Mouse (Mus musculus) Patski (cell line): ENCODE data around the gene Prickle3. TPM values are rescaled to one million over a fixed set of nuclear protein-coding genes. Genes with fewer than 3 reads are reported as not detected.

ENCODE experiments used
- ATAC-seq: fragments of 100-300 bp; one replicate; pipeline ENCODE4 v1.8.0; 2021
- CTCF ChIA-PET: fragments of 350-600 bp; sonication (Branson Sonifier 250); formaldehyde crosslinking; loops from one replicate; lab custom pipeline; 2022; ENCODE audit warnings: inconsistent platforms; lab: Charles Lee
- POLR2A ChIA-PET: fragments of 350-600 bp; sonication (Branson Sonifier 250); formaldehyde crosslinking; loops from one replicate; lab custom pipeline; 2022; ENCODE audit warnings: antibody characterized with exemption, inconsistent platforms; lab: Charles Lee
- DNase-seq: peaks from one replicate; pipeline ENCODE4 v3.0.0-alpha.2; 2011; ENCODE audit warnings: low read depth, low spot score
- H3K27me3 ChIP-seq: fragments of 371-371 bp; one replicate; pipeline ENCODE4 v1.5.1; 2021
- CTCF ChIP-seq: fragments of 100-300 bp; IDR thresholded peaks from one replicate; pipeline ENCODE4 v1.5.1; 2021
- in situ Hi-C: fragments of 300-500 bp; cut with MboI; formaldehyde crosslinking; loops from 3 replicates; pipeline ENCODE4 v1.11.1; 2018; ENCODE audit warnings: low pct_unique_long_range_greater_than_20kb, mixed read lengths
- polyA plus RNA-seq: library from polyadenylated mRNA; unstranded; gene quantifications from one replicate; pipeline ENCODE4 v1.2.3, GENCODE M21; 2021

The Prickle3 gene
- polyA plus RNA-seq, 1 experiment from 2014 or later, result 0.05 TPM

DNA sequence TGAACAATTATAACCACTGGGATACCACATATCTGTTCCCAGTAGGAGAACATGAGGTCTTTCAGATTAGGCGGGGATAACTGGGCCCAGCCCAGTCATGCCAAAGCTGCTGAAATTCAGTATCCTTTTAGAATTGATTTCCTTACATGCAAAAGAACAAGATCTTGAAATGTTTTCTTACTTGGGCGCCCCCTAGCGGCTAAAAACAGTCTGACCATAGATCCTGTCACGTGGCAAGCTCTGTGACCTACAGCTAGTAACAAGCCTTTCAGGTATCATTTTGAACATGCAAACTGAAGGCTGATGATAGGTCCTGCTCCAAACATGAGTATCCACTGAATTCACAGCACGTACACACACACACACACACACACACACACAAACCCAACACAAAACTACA lies 11.7 kb upstream of the Prickle3 start:
- no peak for DNase-seq
- ATAC-seq, result no peak
- in situ Hi-C loops, result loop anchor here (5.0 to 25.0 kb wide), 4 partner anchors 173 to 1383 kb away; no protein-coding TSS in a partner anchor
- ChIA-PET CTCF (interaction anchor here (0.6 to 2.7 kb wide), 3 partner anchors 8 to 223 kb away, joined by 3 to 14 read pairs (median 5); no protein-coding TSS in a partner anchor), POLR2A (no interaction called here)
- H3K27me3 ChIP-seq, result peaks cover 9% of the 10 kb centered on the region
- TF ChIP-seq CTCF, result no peak

DNA sequence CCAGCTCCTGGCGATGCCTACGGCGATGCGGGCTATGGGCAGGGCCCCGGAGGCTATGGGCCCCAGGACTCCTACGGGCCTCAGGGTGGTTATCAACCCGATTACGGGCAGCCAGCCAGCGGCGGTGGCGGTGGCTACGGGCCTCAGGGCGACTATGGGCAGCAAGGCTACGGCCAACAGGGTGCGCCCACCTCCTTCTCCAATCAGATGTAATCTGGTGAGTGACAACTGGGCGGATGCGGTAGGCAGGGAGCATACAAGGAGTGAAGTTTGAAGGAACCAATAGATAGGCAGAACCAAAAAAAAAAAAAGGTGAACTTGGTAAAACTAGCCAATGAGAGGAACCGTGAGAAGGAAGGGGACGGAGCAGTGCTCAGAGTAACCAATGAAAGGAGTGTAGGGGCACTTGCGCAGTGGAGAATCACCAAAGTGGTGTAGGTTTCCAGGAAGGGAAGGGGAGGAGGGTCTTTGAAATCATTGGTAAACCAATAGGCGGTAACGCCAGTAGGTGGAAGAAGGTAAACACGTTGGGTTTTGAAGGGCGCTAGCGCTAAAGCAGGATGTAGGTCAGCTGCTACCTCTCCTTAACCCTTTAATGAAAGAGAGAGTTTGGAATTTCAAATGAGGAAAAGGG lies 8.3 kb upstream of the Prickle3 start:
- DNase-seq, result peak; percentile 74
- in situ Hi-C loops, result loop anchor here (5.0 to 25.0 kb wide), 4 partner anchors 176 to 1386 kb away; no protein-coding TSS in a partner anchor
- TF ChIP-seq CTCF, result no peak

DNA sequence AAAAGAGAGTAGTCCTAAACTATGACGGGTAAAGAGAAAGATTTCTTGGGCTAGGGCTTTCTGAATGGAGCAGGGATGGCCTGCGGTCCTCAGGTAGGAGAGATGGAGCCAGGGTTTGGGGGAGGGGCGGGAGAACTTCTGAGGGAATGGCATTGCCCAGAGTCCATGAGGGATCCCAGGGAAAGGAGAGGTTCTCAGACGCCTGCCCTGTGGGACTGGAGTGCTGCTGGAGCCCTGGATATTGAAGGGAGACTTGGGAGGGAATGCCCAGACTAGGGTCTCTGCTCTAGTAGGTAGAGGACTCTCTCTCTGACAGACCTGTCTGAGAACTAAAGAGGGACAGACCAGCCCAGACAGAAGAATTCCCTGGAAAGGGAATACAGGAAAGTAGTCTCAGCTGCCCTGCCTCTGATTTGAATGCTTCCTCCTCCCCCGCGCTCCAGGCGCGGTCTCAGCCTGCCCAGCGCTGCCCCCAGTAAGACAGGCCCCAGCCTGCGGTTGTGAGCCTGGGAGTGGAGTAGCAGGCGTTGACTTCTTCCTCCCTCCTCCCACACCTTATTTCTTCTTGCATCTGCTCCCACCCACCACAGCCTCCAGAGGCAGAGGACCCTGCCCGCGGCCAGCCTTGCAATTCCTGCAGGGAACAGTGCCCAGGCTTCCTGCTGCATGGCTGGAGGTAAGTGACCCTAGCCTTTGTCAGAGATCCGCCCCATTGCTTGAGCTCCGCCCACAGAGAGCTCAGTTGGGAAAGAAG lies 1.1 kb downstream of the Prickle3 start:
- CTCF ChIA-PET, result no interaction called here
- in situ Hi-C loops, result no loop called here
- DNase-seq (no peak), ATAC-seq (no peak)
- TF ChIP-seq CTCF, result no peak
- POLR2A ChIA-PET, result no interaction called here
- peaks cover 13% of the 10 kb centered on the region for H3K27me3 ChIP-seq

More for the DNA sequence above, 8.3 kb upstream of the Prickle3 start:
- ChIA-PET CTCF (no interaction called here), POLR2A (interaction anchor here (0.7 kb wide), 1 partner anchor 94 kb away, joined by 3 read pairs; no protein-coding TSS in a partner anchor)
- peak; percentile 95 for ATAC-seq
- peaks cover 4% of the 10 kb centered on the region for H3K27me3 ChIP-seq

DNA sequence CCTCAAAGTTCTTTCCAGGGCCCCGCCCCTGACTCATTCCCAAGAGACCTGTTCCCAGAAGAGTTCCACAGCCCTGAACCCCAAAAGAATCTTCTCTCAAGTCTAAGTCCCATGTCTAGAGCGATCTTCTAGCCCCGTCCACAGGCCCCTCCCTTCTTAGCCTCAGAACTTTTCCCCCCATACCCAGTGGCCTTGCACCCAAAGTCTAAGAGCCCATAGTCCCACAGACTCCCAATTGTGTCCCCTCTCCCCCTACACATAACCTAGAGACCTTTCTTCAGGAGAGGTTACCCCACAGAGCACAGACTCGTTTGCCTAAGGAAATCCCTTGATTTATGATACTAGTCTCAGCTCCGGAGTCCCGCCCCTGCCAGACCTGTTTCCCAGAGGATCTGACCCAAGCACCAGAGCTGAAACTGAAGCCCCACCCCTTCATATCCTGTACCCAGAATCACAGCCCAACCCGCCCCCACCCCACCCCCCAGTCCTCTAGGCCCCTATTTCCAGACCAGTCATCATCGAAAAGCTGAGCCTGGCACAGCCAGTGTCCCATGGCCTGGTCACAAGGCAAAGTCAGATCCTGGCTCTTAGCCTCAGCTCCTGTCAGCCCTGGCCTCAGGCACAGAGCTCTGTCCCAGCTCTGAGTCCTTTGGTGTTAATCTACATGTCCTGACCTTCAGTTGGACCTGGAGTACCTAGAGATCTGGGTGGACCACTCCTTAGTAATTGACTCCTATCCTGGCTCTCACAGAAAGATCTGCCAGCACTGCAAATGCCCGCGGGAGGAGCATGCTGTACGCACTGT lies 1.9 kb downstream of the Prickle3 start:
- ChIA-PET POLR2A (no interaction called here), CTCF (no interaction called here)
- peaks cover 13% of the 10 kb centered on the region for H3K27me3 ChIP-seq
- no peak for ATAC-seq
- no peak for DNase-seq
- TF ChIP-seq CTCF, result no peak
- in situ Hi-C loops, result no loop called here

DNA sequence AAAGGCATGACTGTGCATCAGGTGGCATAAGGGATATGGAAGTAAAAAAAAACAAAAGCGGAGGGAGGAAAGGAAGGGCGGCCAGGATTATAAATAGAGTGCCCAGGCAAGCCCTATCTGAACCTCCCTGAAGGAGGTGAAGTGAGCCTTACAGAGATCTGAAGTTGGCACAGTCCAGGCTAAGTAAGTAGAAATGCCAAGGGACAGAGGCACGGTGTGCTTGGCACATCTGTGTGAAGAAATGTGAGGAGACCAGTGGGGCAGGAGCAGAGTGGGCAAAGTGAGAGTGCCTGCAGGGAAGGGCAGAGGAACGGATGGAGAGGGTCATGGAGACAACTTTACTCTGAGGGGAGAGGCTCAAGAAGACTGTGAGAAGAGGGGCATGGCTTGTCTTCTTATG lies 4.0 kb downstream of the Prickle3 start:
- peaks cover 13% of the 10 kb centered on the region for H3K27me3 ChIP-seq
- POLR2A ChIA-PET, result no interaction called here
- CTCF ChIA-PET, result no interaction called here
- ATAC-seq (no peak), DNase-seq (no peak)
- no peak for TF ChIP-seq CTCF
- in situ Hi-C loops, result no loop called here

DNA sequence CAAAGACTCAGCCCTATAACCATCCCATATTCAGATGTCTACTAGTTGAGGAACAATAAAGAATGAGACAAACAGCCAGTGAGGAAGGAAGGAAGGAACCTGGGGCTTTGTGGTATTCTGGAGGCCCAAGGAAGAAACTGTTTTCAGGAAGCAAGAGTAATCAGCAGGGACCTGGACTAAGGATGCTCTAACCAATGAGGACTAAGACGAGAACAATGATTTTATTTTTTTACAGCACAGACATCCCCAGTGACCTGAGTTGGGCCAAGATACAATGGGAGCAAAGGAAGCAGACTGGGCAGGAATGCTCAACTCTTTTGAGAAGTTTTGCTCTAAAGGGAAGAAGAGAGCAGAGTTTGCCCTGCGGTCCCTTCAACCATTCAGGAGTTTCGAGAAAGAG lies 5.9 kb downstream of the Prickle3 start:
- in situ Hi-C loops, result no loop called here
- DNase-seq (no peak), ATAC-seq (no peak)
- peaks cover 5% of the 10 kb centered on the region for H3K27me3 ChIP-seq
- POLR2A ChIA-PET, result no interaction called here
- CTCF ChIA-PET, result no interaction called here
- TF ChIP-seq CTCF, result no peak

DNA sequence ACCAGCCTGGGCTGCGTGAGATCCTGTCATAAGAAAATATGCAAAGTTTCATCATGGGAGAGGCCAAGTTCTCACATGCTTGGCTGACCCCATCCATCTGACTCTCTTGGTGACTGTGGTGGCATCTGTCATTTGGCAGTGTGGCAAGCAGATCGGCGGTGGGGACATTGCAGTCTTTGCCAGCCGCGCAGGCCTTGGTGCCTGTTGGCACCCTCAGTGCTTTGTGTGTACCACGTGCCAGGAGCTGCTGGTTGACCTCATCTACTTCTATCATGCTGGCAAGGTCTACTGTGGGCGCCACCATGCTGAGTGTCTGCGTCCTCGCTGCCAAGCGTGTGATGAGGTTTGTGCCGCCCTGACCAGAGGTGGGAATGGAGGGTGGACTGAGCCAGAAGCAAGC lies 7.7 kb downstream of the Prickle3 start:
- ATAC-seq (no peak), DNase-seq (no peak)
- no peaks in the 10 kb centered on the region for H3K27me3 ChIP-seq
- TF ChIP-seq CTCF, result no peak
- ChIA-PET POLR2A (no interaction called here), CTCF (no interaction called here)
- in situ Hi-C loops, result no loop called here

DNA sequence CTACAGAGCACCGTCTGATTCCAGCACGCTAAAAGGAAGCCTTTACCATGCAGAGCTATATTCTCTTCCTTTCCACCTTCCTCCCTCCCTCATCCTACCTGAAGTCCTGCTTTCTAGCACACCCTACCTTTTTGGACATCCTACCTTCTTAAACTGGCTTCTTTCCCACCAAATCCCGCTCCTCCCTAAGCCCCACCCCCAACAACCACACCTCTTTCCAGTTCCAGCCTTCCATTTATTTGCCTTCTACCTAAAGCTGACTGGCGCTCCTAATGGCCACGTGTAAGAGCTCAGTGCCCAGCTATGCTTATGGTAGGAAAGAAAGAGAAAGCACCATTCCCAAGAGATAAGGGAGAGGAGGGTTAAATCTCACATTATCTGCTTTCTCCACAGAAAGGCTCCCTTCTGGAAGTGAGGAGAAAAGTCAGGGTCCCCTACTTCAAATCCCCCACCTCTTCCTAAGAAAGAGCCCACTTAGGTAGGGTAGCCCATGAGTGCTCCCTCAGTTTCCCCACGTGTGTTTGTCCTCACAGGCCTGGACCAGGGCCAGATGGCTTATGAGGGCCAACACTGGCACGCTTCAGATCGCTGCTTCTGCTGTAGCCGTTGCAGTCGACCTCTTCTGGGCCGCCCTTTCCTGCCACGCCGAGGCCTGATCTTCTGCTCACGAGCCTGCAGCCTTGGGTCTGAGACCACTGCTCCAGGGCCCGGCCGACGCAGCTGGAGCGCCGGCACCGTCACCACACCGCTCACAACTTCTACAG lies 8.9 kb downstream of the Prickle3 start:
- in situ Hi-C loops, result no loop called here
- CTCF ChIA-PET, result no interaction called here
- TF ChIP-seq CTCF, result no peak
- DNase-seq (no peak), ATAC-seq (no peak)
- POLR2A ChIA-PET, result no interaction called here
- H3K27me3 ChIP-seq, result no peaks in the 10 kb centered on the region

DNA sequence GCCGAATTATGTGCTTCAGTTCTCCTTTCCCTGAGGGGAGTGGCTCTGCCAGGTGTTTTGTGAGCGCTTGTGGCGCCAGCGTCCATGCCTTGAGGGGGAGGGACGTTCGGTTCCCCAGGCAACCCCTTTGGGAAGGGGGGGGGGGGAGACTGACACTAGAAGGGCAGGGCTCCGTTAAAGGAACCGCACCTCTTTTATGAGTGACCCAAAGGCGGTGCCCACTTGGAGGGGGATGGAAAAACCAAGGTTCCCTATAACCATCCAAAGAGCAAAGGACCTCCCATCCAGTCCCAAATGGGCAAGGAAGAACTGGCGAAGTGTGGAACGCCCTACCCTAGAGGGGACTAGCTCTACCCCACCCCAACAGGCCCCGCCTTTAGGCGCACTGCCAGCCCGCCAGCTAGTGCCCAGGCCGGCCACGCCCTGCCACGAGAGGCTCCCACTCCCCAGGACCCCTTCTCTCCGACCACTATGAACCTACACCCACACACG lies 13.4 kb downstream of the Prickle3 start:
- peak; percentile 19 for DNase-seq
- H3K27me3 ChIP-seq, result no peaks in the 10 kb centered on the region
- no peak for TF ChIP-seq CTCF
- CTCF ChIA-PET, result interaction anchor here (1.0 kb wide), 1 partner anchor 46 kb away, joined by 3 read pairs; no protein-coding TSS in a partner anchor
- ATAC-seq, result peak; percentile 33
- POLR2A ChIA-PET, result interaction anchor here (1.1 to 1.4 kb wide), 2 partner anchors 16 to 22 kb away, joined by 3 to 6 read pairs; no protein-coding TSS in a partner anchor
- in situ Hi-C loops, result no loop called here
